Mouse (Mus musculus) liver, postnatal 0 days (tissue): ENCODE data around the gene Sun5.

Experiments used
- CTCF ChIP-seq: sonication (generic); IDR thresholded peaks from 2 replicates; pipeline ENCODE4 v1.5.1; 2016; ENCODE audit warnings: antibody characterized with exemption, low read depth
- EP300 ChIP-seq: IDR thresholded peaks from 2 replicates; pipeline ENCODE4 v1.6.1; 2016; ENCODE audit warnings: antibody characterized with exemption, low read depth, mild to moderate bottlenecking

DNA sequence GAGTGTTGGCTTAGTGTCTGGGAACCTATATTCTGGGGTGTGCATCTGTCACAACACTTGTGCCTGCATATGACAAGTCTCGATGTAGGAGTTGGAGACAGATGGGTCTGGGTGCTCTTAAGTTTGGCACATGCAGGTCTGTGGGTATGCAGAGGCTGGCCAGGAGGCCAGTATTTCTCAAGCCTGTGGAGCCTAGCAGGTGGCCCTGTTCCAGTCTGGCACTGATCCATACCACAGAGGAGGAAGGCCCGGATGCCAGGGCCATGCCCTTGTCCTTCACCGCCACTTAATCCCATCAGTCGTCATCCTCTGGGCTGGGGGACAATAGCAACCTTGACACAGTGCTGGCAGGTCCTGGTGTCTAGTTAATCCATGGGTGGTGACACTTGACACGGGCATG lies 43.3 kb upstream of the Sun5 start:
- TF ChIP-seq CTCF (no peak), EP300 (no peak)
